Mouse (Mus musculus) CD4-positive, CD25-positive, alpha-beta regulatory T cell, adult 2 months (primary cell): Measurements from ENCODE around the gene Ccnl2.

ENCODE experiments used
- DNase-seq: peaks from one replicate; pipeline ENCODE4 v3.0.0-alpha.2; 2012; ENCODE audit warnings: low read depth, low spot score

Ccnl2 gene

GRCm38 (mm10) chr4:155838187-155839153, 26.2 kb downstream of the Ccnl2 start:
- no peak for DNase-seq

GRCm38 (mm10) chr4:155839483-155839910, 27.2 kb downstream of the Ccnl2 start, which contains the start of gene Mxra8:
Gene Mxra8 (plus strand): TSS chr4:155839680.
- DNase-seq = no peak

GRCm38 (mm10) chr4:155840076-155841002, 28.1 kb downstream of the Ccnl2 start:
- peak; percentile 20 for DNase-seq

- DNase-seq = peak; percentile 87
Measured at GRCm38 (mm10) chr4:155841003-155841454, 28.7 kb downstream of the Ccnl2 start.

- peak; percentile 30 for DNase-seq
Measured at GRCm38 (mm10) chr4:155841651-155842270, 29.5 kb downstream of the Ccnl2 start.

- DNase-seq = no peak
Measured at GRCm38 (mm10) chr4:155843231-155843630, 30.9 kb downstream of the Ccnl2 start.

GRCm38 (mm10) chr4:155846871-155847578, 34.7 kb downstream of the Ccnl2 start, which contains the start of gene Dvl1:
Gene Dvl1 (plus strand): TSS chr4:155847402.
- peak; percentile 96 for DNase-seq

GRCm38 (mm10) chr4:155847591-155848352, 35.5 kb downstream of the Ccnl2 start:
- peak; percentile 65 for DNase-seq

GRCm38 (mm10) chr4:155848434-155849095, 36.3 kb downstream of the Ccnl2 start:
- no peak for DNase-seq

GRCm38 (mm10) chr4:155849391-155849790, 37.1 kb downstream of the Ccnl2 start:
- no peak for DNase-seq

- DNase-seq = no peak
Measured at GRCm38 (mm10) chr4:155849792-155850451, 37.6 kb downstream of the Ccnl2 start.

- no peak for DNase-seq
Measured at GRCm38 (mm10) chr4:155851368-155851767, 39.1 kb downstream of the Ccnl2 start.

GRCm38 (mm10) chr4:155851951-155852411, 39.7 kb downstream of the Ccnl2 start:
- no peak for DNase-seq

- no peak for DNase-seq
Measured at GRCm38 (mm10) chr4:155853421-155853820, 41.1 kb downstream of the Ccnl2 start.

GRCm38 (mm10) chr4:155854991-155855390, 42.7 kb downstream of the Ccnl2 start:
- DNase-seq = no peak

- DNase-seq = no peak
Measured at GRCm38 (mm10) chr4:155856071-155856470, 43.8 kb downstream of the Ccnl2 start.

GRCm38 (mm10) chr4:155856881-155857280, 44.6 kb downstream of the Ccnl2 start:
- no peak for DNase-seq

GRCm38 (mm10) chr4:155859318-155859717, 47.0 kb downstream of the Ccnl2 start:
- no peak for DNase-seq

- no peak for DNase-seq
Measured at GRCm38 (mm10) chr4:155861787-155862186, 49.5 kb downstream of the Ccnl2 start.
